Mouse (Mus musculus): ENCODE results near the gene Tceal9. TPM values are rescaled to one million over a fixed set of nuclear protein-coding genes. Genes with fewer than 3 reads are reported as not detected.
"Not testable (repeated sequence)": the region's sequence is repeated elsewhere in the genome, so short reads cannot be mapped to it uniquely, and the experiment has no call there.

The Tceal9 gene
- total RNA-seq, 2 experiments from 2014 or later = 86.2 to 259 TPM

DNA sequence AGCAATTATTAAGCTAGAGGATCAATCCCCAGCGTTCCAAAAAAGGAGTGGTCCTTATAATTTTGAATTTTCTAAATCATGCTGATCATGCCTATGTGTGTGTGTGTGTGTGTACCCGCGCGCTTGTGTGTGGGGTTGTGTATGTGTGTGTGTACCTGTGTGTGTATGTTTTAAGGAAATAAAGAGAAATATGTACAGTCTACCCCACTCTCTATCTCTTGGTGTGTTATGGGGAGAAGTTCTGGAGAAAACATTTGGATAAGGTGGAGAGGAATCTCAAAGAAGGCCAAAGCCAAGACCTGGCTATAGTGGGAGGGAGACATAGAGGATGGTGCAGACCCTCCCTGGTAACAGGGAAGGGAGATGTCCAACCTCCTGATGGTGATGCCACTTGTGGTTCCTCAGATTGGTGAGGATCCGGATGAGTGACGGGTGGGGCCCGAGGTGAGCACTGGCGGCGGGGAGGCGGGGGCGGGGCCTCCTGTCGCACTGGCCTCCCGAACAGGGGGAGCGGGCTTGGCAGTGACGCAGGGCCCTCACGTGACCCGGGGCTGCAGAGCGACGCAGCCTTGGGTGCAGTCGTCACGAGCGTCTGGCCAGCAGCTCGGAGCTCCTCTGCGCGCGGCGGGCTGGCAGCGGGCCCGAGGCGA is 25.0 kb downstream of the Tceal9 start, which contains the start of gene Bex3:
Gene Bex3 (plus strand): TSS at position 511 of the 650 bp plus-strand sequence.
- peak; percentile 98 for ATAC-seq (replicated peaks; ENCODE audit: low FRiP score, low TSS enrichment, poor library complexity, severe bottlenecking)

DNA sequence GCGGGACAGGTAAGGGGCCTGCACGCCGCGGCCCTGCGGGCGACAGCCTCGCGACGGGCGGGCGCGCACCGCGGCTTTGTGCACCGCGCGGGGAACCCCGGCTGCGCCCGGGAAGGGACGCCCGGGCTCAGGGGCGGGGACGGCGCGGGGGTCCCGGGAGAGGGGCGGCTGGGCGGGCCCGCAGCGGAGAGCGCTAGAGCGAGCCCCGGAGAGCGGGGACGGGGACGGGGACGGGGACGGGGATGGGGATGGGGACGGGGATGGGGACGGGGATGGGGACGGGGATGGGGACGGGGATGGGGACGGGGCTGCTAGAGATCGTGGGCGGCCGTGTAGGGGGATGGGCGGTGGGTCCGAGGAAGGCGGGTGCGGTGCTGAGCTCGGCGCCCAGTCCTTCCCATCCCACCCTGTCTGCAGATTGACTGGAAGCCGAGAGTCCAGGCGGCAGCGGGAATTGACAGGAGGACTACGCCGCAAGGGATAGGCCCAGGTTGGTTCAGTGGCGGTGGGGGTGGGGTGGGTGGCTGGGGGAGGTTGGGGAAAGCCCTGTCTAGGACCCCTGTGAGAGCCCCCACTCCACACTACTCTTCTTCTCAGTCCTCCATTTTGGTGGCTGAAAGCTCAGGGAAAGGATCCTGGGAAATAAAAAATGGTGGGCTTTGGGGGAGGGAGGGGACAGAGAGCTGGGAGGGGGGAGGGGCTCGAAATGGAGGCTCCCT is 25.7 kb downstream of the Tceal9 start:
- ATAC-seq (replicated peaks; ENCODE audit: low FRiP score, low TSS enrichment, poor library complexity, severe bottlenecking) = not testable (repeated sequence)

DNA sequence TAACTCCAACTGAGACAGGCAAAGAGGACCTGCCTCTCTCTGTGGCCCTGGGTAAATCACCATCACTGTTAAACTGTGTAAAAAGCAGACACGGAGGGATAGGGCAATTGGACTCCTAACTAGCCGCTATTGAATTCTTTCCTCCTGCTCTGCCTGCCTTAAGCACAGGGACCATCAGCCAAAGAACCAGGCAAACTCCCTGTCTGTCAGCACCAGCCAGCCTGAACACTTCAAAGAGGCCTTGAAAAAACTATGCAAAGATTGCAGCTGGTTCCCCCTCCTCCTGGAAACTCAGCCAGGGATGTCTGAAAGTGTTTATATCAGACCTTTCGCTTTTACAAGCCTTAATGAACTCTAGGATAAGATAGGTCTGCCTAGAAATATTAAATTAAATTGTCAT is 29.7 kb downstream of the Tceal9 start:
- no peak for ATAC-seq (replicated peaks; ENCODE audit: low FRiP score, low TSS enrichment, poor library complexity, severe bottlenecking)

DNA sequence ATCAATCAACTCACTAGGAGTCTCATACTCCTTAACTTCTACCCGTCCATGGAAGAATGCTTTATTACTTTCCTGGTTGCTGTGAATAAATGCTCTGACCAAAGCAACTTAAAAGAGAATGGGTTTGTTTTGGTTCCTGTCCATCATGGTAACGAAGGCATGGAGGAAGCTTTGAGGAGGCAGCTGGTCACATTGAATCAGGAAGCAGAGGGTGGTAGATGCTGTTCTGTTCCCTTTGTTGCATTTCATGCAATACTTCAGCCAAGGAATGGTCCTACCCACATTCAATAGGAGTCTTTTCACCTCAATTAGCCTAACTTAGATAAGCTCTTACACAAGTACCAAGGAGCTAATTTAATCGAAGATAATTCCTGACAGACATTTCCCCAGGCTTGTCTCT is 30.5 kb downstream of the Tceal9 start:
- no peak for ATAC-seq (replicated peaks; ENCODE audit: low FRiP score, low TSS enrichment, poor library complexity, severe bottlenecking)

DNA sequence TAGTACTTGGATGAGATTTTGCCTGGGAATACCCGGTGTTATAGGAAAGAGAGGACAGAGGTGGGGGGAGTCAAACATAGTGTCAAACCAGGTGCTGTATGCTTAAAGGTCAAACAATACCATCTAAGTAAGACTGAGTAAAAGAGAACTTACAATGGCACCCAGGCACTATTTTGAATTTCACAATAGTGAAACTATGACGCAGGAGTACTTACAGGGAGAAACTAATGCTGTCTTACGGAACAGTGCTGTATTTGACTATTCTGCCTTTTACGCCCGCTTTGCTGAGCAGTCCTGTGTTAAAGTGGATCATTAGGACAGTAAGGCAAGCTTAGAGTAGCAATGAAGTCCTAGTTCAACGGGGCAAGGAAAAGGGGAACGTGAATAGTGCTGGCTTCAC is 32.7 kb downstream of the Tceal9 start:
- ATAC-seq (replicated peaks; ENCODE audit: low FRiP score, low TSS enrichment, poor library complexity, severe bottlenecking) = no peak

DNA sequence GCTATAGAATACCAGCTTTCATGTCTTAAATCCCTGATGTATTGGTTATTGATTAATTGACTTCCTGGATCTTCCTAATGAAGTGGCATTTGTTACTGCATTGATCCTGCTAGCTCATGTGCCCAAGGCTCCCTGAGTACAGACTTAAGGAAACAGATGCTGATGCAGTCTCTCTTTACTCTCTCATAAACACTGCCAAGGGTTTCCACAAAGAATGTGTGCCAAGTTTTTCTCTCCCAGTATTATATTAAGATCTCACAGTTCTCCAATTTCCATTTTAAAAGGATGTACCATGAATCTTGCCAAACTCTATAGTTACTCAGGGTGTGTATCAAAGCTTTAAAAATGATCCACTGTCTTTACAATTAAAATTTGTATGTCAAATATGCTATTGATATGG is 33.5 kb downstream of the Tceal9 start:
- ATAC-seq (replicated peaks; ENCODE audit: low FRiP score, low TSS enrichment, poor library complexity, severe bottlenecking) = no peak

DNA sequence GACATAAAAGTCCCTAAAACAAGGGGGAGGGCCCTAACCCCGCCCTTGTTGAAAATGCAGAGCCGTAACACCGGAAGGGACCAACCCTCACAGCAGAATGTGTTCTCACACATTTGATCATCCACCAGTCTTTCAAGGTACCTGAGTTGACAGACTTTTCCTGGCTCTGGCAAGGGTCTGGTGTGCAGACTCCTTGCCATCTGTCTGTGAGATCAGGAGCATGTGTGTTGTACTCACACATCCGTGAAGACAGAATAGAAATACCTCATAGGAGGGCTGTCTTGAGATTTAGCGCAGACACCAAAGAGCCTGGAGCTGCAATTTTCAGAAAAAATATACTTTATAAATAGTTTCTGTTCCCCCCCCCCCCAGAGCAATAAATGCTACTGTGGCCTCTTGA is 34.5 kb downstream of the Tceal9 start:
- ATAC-seq (replicated peaks; ENCODE audit: low FRiP score, low TSS enrichment, poor library complexity, severe bottlenecking) = no peak

DNA sequence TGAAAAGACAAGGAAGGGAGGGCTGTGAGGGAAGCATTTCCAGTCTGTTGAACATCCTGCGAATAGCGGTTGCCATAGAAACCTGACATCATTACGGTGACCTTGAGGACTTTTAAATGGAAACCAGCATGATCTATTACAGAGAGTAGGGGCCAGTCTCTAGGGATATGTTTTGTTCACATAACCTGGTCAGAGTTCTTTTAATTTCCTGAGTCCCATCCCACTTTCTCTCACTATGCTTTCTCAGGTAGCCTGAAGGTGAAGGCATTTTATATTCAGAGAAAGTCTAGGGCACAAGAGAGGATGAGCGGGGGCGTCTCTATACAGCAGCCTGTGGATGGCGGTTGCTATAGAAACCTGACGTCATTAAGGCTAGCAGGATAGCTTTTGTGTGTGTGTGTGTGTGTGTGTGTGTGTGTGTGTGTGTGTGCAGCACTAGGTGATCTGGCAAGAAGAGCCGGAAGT is 46.0 kb downstream of the Tceal9 start:
- no peak for ATAC-seq (replicated peaks; ENCODE audit: low FRiP score, low TSS enrichment, poor library complexity, severe bottlenecking)

Other genes starting within 250 kb of the Tceal9 start
- gene Arxes1, start 211.7 kb upstream of the Tceal9 start, total RNA-seq (2014; fragmentation: Nextera tagmentation) = not detected in 2 replicates
- gene Arxes1, start 211.7 kb upstream of the Tceal9 start, total RNA-seq (2017) = not detected in 2 replicates
- 0.72 TPM in 1 of 2 replicates, not detected in the other for gene Bex2, start 176.8 kb upstream of the Tceal9 start, total RNA-seq (2014; fragmentation: Nextera tagmentation)
- not detected in 2 replicates for gene Bex2, start 176.8 kb upstream of the Tceal9 start, total RNA-seq (2017)
- gene Nxf3, start 159.8 kb upstream of the Tceal9 start, total RNA-seq (2014; fragmentation: Nextera tagmentation) = 0.54 TPM in 1 of 2 replicates, not detected in the other
- gene Nxf3, start 159.8 kb upstream of the Tceal9 start, total RNA-seq (2017) = not detected in 2 replicates
- gene Bex4, start 106.1 kb upstream of the Tceal9 start, total RNA-seq (2014; fragmentation: Nextera tagmentation) = 116 and 122 TPM in 2 replicates
- gene Bex4, start 106.1 kb upstream of the Tceal9 start, total RNA-seq (2017) = 78.6 and 91.4 TPM in 2 replicates
- gene Tceal8, start 72.7 kb upstream of the Tceal9 start, total RNA-seq (2014; fragmentation: Nextera tagmentation) = 36.9 and 37.6 TPM in 2 replicates
- gene Tceal8, start 72.7 kb upstream of the Tceal9 start, total RNA-seq (2017) = 75.5 and 112 TPM in 2 replicates
- not detected in 2 replicates for gene Tceal5, start 41.2 kb upstream of the Tceal9 start, total RNA-seq (2014; fragmentation: Nextera tagmentation)
- 0.19 TPM in 1 of 2 replicates, not detected in the other for gene Tceal5, start 41.2 kb upstream of the Tceal9 start, total RNA-seq (2017)
- not detected in 2 replicates for gene Tceal7, start 30.3 kb upstream of the Tceal9 start, total RNA-seq (2014; fragmentation: Nextera tagmentation)
- gene Tceal7, start 30.3 kb upstream of the Tceal9 start, total RNA-seq (2017) = not detected in 2 replicates
- gene Bex1, start 29.6 kb upstream of the Tceal9 start, total RNA-seq (2014; fragmentation: Nextera tagmentation) = not detected in 2 replicates
- 7.1 TPM in 1 of 2 replicates, not detected in the other for gene Bex1, start 29.6 kb upstream of the Tceal9 start, total RNA-seq (2017)
- gene Bex3, start 25.2 kb downstream of the Tceal9 start, total RNA-seq (2014; fragmentation: Nextera tagmentation) = 180 and 219 TPM in 2 replicates
- gene Bex3, start 25.2 kb downstream of the Tceal9 start, total RNA-seq (2017) = 163 and 216 TPM in 2 replicates